Mouse (Mus musculus): Measurements from ENCODE around the gene Gabpb1. TPM values are rescaled to one million over a fixed set of nuclear protein-coding genes. Genes with fewer than 3 reads are reported as not detected.

The Gabpb1 gene
- total and polyA plus RNA-seq, 3 experiments = 11.7 to 17.8 TPM; not detected in 1

DNA sequence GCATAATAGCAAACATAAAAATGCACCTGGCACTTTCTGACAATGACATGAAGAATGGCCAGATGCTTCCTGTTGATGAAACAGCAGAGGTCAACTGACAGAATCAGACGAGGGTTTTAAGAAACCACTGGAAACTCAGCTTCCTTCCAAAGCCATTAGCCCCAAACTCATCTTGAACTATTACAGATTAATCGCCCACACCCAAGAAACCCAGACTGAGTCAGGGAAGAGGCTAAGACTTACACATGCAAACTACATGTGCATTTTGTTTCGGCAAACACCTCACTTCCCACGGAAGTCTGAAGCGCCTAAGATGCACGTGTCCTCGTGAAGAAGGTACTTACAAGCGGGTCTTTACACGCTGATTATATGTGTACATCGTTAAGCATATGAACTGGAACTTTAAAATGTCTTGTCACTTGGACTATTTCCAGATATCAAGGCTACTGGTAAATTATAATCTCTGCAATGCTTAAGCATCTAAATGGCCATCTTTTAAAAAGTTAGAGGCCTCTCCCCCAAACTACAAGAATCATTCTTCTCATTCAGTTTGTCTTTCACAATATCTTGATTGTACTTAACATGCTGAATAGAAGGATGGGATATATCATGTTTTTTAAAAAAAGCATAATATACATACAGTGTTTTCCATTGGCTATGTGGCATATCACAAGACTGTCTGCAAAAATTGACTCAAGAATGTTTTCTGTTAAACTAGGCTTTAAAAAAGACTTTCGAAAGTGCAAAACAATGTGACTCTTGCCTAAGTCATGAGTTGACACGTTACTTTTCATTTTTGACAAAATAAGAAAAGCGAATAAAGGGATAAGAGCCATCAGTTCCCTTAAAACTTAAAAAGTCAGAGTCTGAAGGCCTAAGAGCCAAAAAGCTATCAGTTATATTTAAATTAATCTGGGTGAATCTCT lies 2.6 kb downstream of the Gabpb1 start:
- Histone ChIP-seq H3K27me3 (ENCODE audit: control insufficient read depth in 1 of 2, insufficient read depth in 2 of 2, low read length in 2 of 2) (no peaks in the 10 kb centered on the region), H3K9ac (ENCODE audit: control insufficient read depth, low read depth, low read length, poor library complexity, severe bottlenecking) (peak overlapping the region; percentile 95), H3K4me3 (ENCODE audit: control insufficient read depth in 1 of 2, insufficient read depth in 1 of 2, low read depth in 2 of 2, low read length in 2 of 2) (peak overlapping the region; percentile 82 to 99), H3K27ac (ENCODE audit: control insufficient read depth, low read depth, low read length) (peak overlapping the region; percentile 87), H3K9me3 (replicated peaks; ENCODE audit: insufficient read depth, low read length) (no peaks in the 10 kb centered on the region), H3K36me3 (ENCODE audit: control insufficient read depth in 1 of 2, insufficient read depth in 2 of 2, low read length in 2 of 2) (peaks cover 0 to 26% of the 10 kb centered on the region in 2 experiments; a peak in 2 of 4 replicates), H3K4me1 (ENCODE audit: control insufficient read depth in 1 of 2, insufficient read depth in 2 of 2, low read length in 2 of 2) (peaks cover 4 to 12% of the 10 kb centered on the region in 2 experiments), H3K79me2 (ENCODE audit: control insufficient read depth, insufficient read depth, low read length, poor library complexity) (peaks cover 51% of the 10 kb centered on the region)
- peak; percentile 76 for DNase-seq (ENCODE audit: low read depth, low spot score)
- TF ChIP-seq ELF1 (IDR thresholded peaks at IDR 0.05; ENCODE audit: low read depth, low read length) (no peak), CTCF (IDR thresholded peaks at IDR 0.05 in 2 of 3, conservative IDR thresholded peaks at IDR 0.05 in 1 of 3; ENCODE audit: control insufficient read depth in 1 of 3, insufficient read depth in 1 of 3, low read depth in 2 of 3, low read length in 3 of 3, poor library complexity in 1 of 3, severe bottlenecking in 1 of 3) (no peak), MYB (IDR thresholded peaks at IDR 0.05; ENCODE audit: low read depth, low read length) (no peak), GABPA (IDR thresholded peaks at IDR 0.05; ENCODE audit: low read depth, low read length) (no peak), MXI1 (IDR thresholded peaks at IDR 0.05; ENCODE audit: low read depth, low read length) (peak; percentile 95), RAD21 (IDR thresholded peaks at IDR 0.05; ENCODE audit: low read depth, low read length) (no peak), RCOR1 (IDR thresholded peaks at IDR 0.05; ENCODE audit: low read depth, low read length) (0 out of 2 replicates have a peak, but pooled peaks have one; percentile 19), KAT2A (conservative IDR thresholded peaks at IDR 0.05; ENCODE audit: low read depth, low read length) (no peak; the same call in 1 of the 2 replicates), POLR2A (IDR thresholded peaks at IDR 0.05; ENCODE audit: control insufficient read depth in 1 of 2, insufficient read depth in 1 of 2, low read depth in 1 of 2, low read length in 2 of 2, poor library complexity in 1 of 2) (peak in 1 of 2 experiments; percentile 37; a peak in 1 of 4 replicates), TCF12 (IDR thresholded peaks at IDR 0.05; ENCODE audit: low read depth, low read length) (peak; percentile 60), ZC3H11A (IDR thresholded peaks at IDR 0.05; ENCODE audit: low read depth, low read length) (no peak), MAX (IDR thresholded peaks at IDR 0.05; ENCODE audit: low read length) (peak; percentile 94), E2F4 (IDR thresholded peaks at IDR 0.05; ENCODE audit: borderline replicate concordance, low read depth, low read length) (0 out of 2 replicates have a peak, but pooled peaks have one; percentile 27), CHD2 (IDR thresholded peaks at IDR 0.05; ENCODE audit: low read length) (no peak), ZNF384 (IDR thresholded peaks at IDR 0.05; ENCODE audit: low read depth, low read length) (no peak), NELFE (IDR thresholded peaks at IDR 0.05; ENCODE audit: low read depth, low read length) (peak; percentile 23; the same call in 1 of the 2 replicates), UBTF (IDR thresholded peaks at IDR 0.05; ENCODE audit: borderline replicate concordance, insufficient read depth, low read depth, low read length) (no peak), USF2 (IDR thresholded peaks at IDR 0.05; ENCODE audit: borderline replicate concordance in 1 of 2, insufficient read depth in 1 of 2, low read depth in 1 of 2, low read length in 2 of 2) (no peak), SIN3A (IDR thresholded peaks at IDR 0.05; ENCODE audit: low read length) (peak; percentile 77), POLR2AphosphoS2 (IDR thresholded peaks at IDR 0.05; ENCODE audit: low read length) (no peak), USF1 (IDR thresholded peaks at IDR 0.05; ENCODE audit: low read depth, low read length) (no peak), GATA1 (IDR thresholded peaks at IDR 0.05; ENCODE audit: low read depth, low read length) (no peak), MYC (IDR thresholded peaks at IDR 0.05; ENCODE audit: low read depth, low read length) (peak; percentile 95), CHD1 (IDR thresholded peaks at IDR 0.05; ENCODE audit: low read depth, low read length) (peak; percentile 85), BHLHE40 (IDR thresholded peaks at IDR 0.05; ENCODE audit: borderline replicate concordance, low read depth, low read length) (no peak; the same call in 1 of the 2 replicates), TBP (IDR thresholded peaks at IDR 0.05; ENCODE audit: low read depth, low read length) (no peak), HCFC1 (IDR thresholded peaks at IDR 0.05; ENCODE audit: low read depth, low read length) (no peak), JUND (IDR thresholded peaks at IDR 0.05; ENCODE audit: low read depth, low read length) (0 out of 2 replicates have a peak, but pooled peaks have one; percentile 34), NRF1 (IDR thresholded peaks at IDR 0.05; ENCODE audit: insufficient read depth, low read depth, low read length, poor library complexity, severe bottlenecking) (no peak), EP300 (IDR thresholded peaks at IDR 0.05; ENCODE audit: low read depth in 1 of 2, low read length in 2 of 2) (peak in 1 of 2 experiments; percentile 46; a peak in 2 of 4 replicates), TAL1 (IDR thresholded peaks at IDR 0.05; ENCODE audit: low read length) (peak; percentile 47; the same call in 1 of the 2 replicates), MAZ (IDR thresholded peaks at IDR 0.05; ENCODE audit: low read depth, low read length) (no peak), MEF2A (IDR thresholded peaks at IDR 0.05; ENCODE audit: extremely low read depth, insufficient replicate concordance, low read depth, low read length, poor library complexity, severe bottlenecking) (no peak), ZKSCAN1 (IDR thresholded peaks at IDR 0.05; ENCODE audit: low read depth, low read length) (no peak), ZMIZ1 (IDR thresholded peaks at IDR 0.05; ENCODE audit: low read depth, low read length) (no peak)
